Mouse (Mus musculus) cerebellum, adult 2 months (tissue): ENCODE measurements at regions not wholly inside any gene's neighbourhood (a gene's known extent, or its start where the extent isn't known, plus 50 kb on each side); places are given as distances from the start of the nearest gene placed in this dataset.
A peak's percentile ranks its signal among the peaks of the same experiment; 100 is the strongest.

Experiments
- DNase-seq, 2 experiments: peaks; one replicate each; pipeline ENCODE4 v3.0.0; 2021
- H3K27ac ChIP-seq: fragments of 200-500 bp; 2 replicates; pipeline ENCODE4 v1.5.1; 2012; ENCODE audit warnings: low read length, control low read depth, inconsistent platforms; ENCODE audit not compliant: insufficient read depth
- H3K27me3 ChIP-seq: fragments of 200-500 bp; 2 replicates; pipeline ENCODE4 v1.6.1; 2012; ENCODE audit warnings: inconsistent platforms, mild to moderate bottlenecking, low read length, moderate library complexity; ENCODE audit not compliant: control insufficient read depth, insufficient read depth
- H3K4me1 ChIP-seq: fragments of 200-500 bp; 2 replicates; pipeline ENCODE4 v1.6.1; 2011; ENCODE audit warnings: low read length; ENCODE audit not compliant: control insufficient read depth, insufficient read depth
- H3K4me3 ChIP-seq: fragments of 200-500 bp; replicated peaks from 2 replicates; pipeline ENCODE3; 2011; ENCODE audit warnings: mild to moderate bottlenecking, low read depth, low read length, control low read depth; ENCODE audit not compliant: insufficient read depth
- CTCF ChIP-seq: fragments of 200-500 bp; IDR thresholded peaks from 2 replicates; pipeline ENCODE4 v1.5.1; 2011; ENCODE audit warnings: low read depth, mild to moderate bottlenecking, control low read depth, low read length, moderate library complexity, borderline replicate concordance; ENCODE audit not compliant: insufficient read depth
- POLR2A ChIP-seq: fragments of 200-500 bp; IDR thresholded peaks from 2 replicates; pipeline ENCODE4 v1.6.1; 2011; ENCODE audit warnings: low read length, control low read depth, borderline replicate concordance; ENCODE audit not compliant: insufficient read depth
- WGBS: fragments of 180-500 bp; shearing (Covaris S2); methylation state at CpG from one replicate; pipeline ENCODE4 v1.1.7; 2018; 5-methylcytosine and 5-hydroxymethylcytosine counted together

- TF ChIP-seq CTCF (no peak), POLR2A (no peak)
- Histone ChIP-seq H3K27me3 (no peaks in the 10 kb centered on the region), H3K27ac (no peak overlapping the region), H3K4me3 (no peak overlapping the region), H3K4me1 (no peaks in the 10 kb centered on the region)
- 56% methylated on average over 5 of the region's 5 CpGs for WGBS
- no peak for DNase-seq
Measured at GRCm38 (mm10) chr6:99921966-99922365, 195.8 kb upstream of the Prok2 start.

GRCm38 (mm10) chr6:99919816-99920562 is 193.8 kb upstream of the Prok2 start:
- H3K27ac ChIP-seq, result no peak overlapping the region
- WGBS, result 73% methylated on average over 7 of the region's 7 CpGs
- no peak for TF ChIP-seq POLR2A
- no peak for TF ChIP-seq CTCF
- DNase-seq, result no peak
- no peaks in the 10 kb centered on the region for H3K4me1 ChIP-seq
- no peaks in the 10 kb centered on the region for H3K27me3 ChIP-seq
- no peak overlapping the region for H3K4me3 ChIP-seq

- DNase-seq, result no peak
- H3K27me3 ChIP-seq, result no peaks in the 10 kb centered on the region
- H3K27ac ChIP-seq, result no peak overlapping the region
- H3K4me1 ChIP-seq, result peaks cover 7% of the 10 kb centered on the region; the same call in 1 of the 2 replicates
- WGBS, result 51% methylated on average over 3 of the region's 3 CpGs
- H3K4me3 ChIP-seq, result no peak overlapping the region
- no peak for TF ChIP-seq CTCF
- no peak for TF ChIP-seq POLR2A
Measured at GRCm38 (mm10) chr6:99918351-99918750, 192.2 kb upstream of the Prok2 start.

GRCm38 (mm10) chr6:99909921-99910320 is 183.7 kb upstream of the Prok2 start:
- DNase-seq, result no peak
- Histone ChIP-seq H3K27ac (no peak overlapping the region), H3K4me3 (no peak overlapping the region), H3K27me3 (no peaks in the 10 kb centered on the region), H3K4me1 (peaks cover 16% of the 10 kb centered on the region; the same call in 1 of the 2 replicates)
- 83% methylated on average over 7 of the region's 7 CpGs for WGBS
- no peak for TF ChIP-seq CTCF
- TF ChIP-seq POLR2A, result no peak

- 29% methylated on average over 7 of the region's 7 CpGs for WGBS
Measured at GRCm38 (mm10) chr6:99909459-99909858, 183.3 kb upstream of the Prok2 start.

GRCm38 (mm10) chr6:99908066-99908465 is 181.9 kb upstream of the Prok2 start:
- no peak for DNase-seq
- Histone ChIP-seq H3K4me3 (no peak overlapping the region), H3K27ac (no peak overlapping the region), H3K4me1 (peaks cover 7% of the 10 kb centered on the region; the same call in 1 of the 2 replicates), H3K27me3 (no peaks in the 10 kb centered on the region)
- WGBS, result 96% methylated on average over 3 of the region's 3 CpGs
- TF ChIP-seq CTCF (no peak), POLR2A (no peak)

More at GRCm38 (mm10) chr6:99909459-99909858, 183.3 kb upstream of the Prok2 start:
- peaks cover 16% of the 10 kb centered on the region; the same call in 1 of the 2 replicates for H3K4me1 ChIP-seq
- no peak for TF ChIP-seq CTCF
- TF ChIP-seq POLR2A, result no peak
- H3K27me3 ChIP-seq, result no peaks in the 10 kb centered on the region
- no peak overlapping the region for H3K27ac ChIP-seq
- no peak overlapping the region for H3K4me3 ChIP-seq
- peak in 1 of 2 experiments; percentile 23 for DNase-seq

GRCm38 (mm10) chr6:99905194-99905593 is 179.0 kb upstream of the Prok2 start:
- no peaks in the 10 kb centered on the region for H3K27me3 ChIP-seq
- no peak for TF ChIP-seq POLR2A
- TF ChIP-seq CTCF, result no peak
- 84% methylated on average over 5 of the region's 5 CpGs for WGBS
- no peaks in the 10 kb centered on the region for H3K4me1 ChIP-seq
- DNase-seq, result no peak
- H3K27ac ChIP-seq, result no peak overlapping the region
- H3K4me3 ChIP-seq, result no peak overlapping the region

GRCm38 (mm10) chr6:99904607-99905006 is 178.4 kb upstream of the Prok2 start:
- no peaks in the 10 kb centered on the region for H3K27me3 ChIP-seq
- WGBS, result 59% methylated on average over 4 of the region's 4 CpGs
- no peak overlapping the region for H3K4me3 ChIP-seq
- no peak for TF ChIP-seq CTCF
- TF ChIP-seq POLR2A, result no peak
- no peak overlapping the region for H3K27ac ChIP-seq
- no peak for DNase-seq
- H3K4me1 ChIP-seq, result no peaks in the 10 kb centered on the region
